Mouse (Mus musculus) CD4-positive, CD25-positive, alpha-beta regulatory T cell, adult 4 months (primary cell): Measurements from ENCODE around the gene 2310007B03Rik. TPM values are rescaled to one million over a fixed set of nuclear protein-coding genes. Genes with fewer than 3 reads are reported as not detected.

Experiments
- ATAC-seq: one replicate; pipeline ENCODE4 v1.8.0; 2017
- polyA plus RNA-seq, 2 experiments: library from polyadenylated mRNA; unstranded; fragments of 100-300 nt; shearing (Covaris generic); gene quantifications; one replicate each; pipeline ENCODE4 v1.2.1; 2017

The 2310007B03Rik gene
- polyA plus RNA-seq, 2 experiments from 2014 or later, result not detected

DNA sequence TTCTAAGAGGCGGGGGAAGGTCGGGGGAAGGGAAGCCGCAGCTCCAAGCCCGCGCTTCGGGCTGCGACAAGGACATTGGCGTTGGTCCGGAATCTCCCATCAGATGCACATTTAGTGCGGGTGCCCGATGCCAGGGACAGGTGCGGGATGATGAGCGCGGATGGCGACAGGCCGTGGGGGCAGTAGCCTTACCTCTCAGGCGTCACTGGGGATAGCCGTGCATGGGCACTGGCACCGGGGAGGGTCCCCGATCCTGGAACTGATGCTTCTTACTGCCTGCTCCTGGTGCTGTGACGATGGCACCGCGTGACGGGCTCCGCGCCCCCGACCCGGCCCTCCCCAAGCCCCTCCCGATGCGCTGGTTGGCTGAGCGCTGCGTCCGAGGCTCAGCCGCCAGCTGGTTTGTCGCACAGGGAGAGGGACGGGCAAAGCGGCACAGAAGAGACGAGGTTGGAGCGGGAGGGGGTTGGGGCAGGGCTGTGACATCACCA lies 59.1 kb downstream of the 2310007B03Rik start, which contains the start of gene Kif1a:
Gene Kif1a, minus strand, starts transcription at position 381 of the 491 bp plus-strand sequence.
- no peak for ATAC-seq

Other genes starting within 250 kb of the 2310007B03Rik start
- 10 to 100 TPM in 1 of 2 experiments, 1 to 10 TPM in 1; 7.8 to 12.5 TPM for gene Capn10, start 226.6 kb downstream of the 2310007B03Rik start, polyA plus RNA-seq
- gene Gpr35, start 210.1 kb downstream of the 2310007B03Rik start, polyA plus RNA-seq, result 1 to 10 TPM; 2.4 to 3.7 TPM
- not detected for gene Aqp12, start 154.6 kb downstream of the 2310007B03Rik start, polyA plus RNA-seq
- gene Kif1a, start 59.0 kb downstream of the 2310007B03Rik start, polyA plus RNA-seq, result not detected
- not detected for gene Agxt, start 25.7 kb downstream of the 2310007B03Rik start, polyA plus RNA-seq
- gene Crocc2, start 7.8 kb upstream of the 2310007B03Rik start, polyA plus RNA-seq, result not detected
- gene Sned1, start 74.9 kb upstream of the 2310007B03Rik start, polyA plus RNA-seq, result under 1 TPM in 1 of 2 experiments, not detected in 1; 0.13 TPM
- 10 to 100 TPM; 22.8 to 25.7 TPM for gene Mterf4, start 145.0 kb upstream of the 2310007B03Rik start, polyA plus RNA-seq
- 10 to 100 TPM; 63.9 to 66.4 TPM for gene Ppp1r7, start 181.9 kb upstream of the 2310007B03Rik start, polyA plus RNA-seq
- 1 to 10 TPM in 1 of 2 experiments, under 1 TPM in 1; 0.82 to 1.4 TPM for gene Pask, start 182.5 kb upstream of the 2310007B03Rik start, polyA plus RNA-seq
- under 1 TPM; 0.19 to 0.98 TPM for gene Ano7, start 213.0 kb upstream of the 2310007B03Rik start, polyA plus RNA-seq